Mouse (Mus musculus) ovary, postnatal 10 days (tissue): ENCODE results near the gene Prcp.
"Not testable (repeated sequence)": the region's sequence is repeated elsewhere in the genome, so short reads cannot be mapped to it uniquely, and the experiment has no call there.

Source experiments
- DNase-seq: peaks from one replicate; pipeline ENCODE4 v3.0.0; 2022; ENCODE audit warnings: low spot score

Prcp gene

GRCm38 (mm10) chr7:92978720-92979119 lies 104.5 kb downstream of the Prcp start:
- DNase-seq = not testable (repeated sequence)

GRCm38 (mm10) chr7:92980741-92981140 lies 106.5 kb downstream of the Prcp start:
- no peak for DNase-seq

- DNase-seq = no peak
These were observed 107.6 kb downstream of the Prcp start for GRCm38 (mm10) chr7:92981864-92982263.
